ENCODE assay signal across 8 mouse cellular contexts in genomic region chr17:85089011-85089410, GRCm38 (mm10). TPM values are rescaled to one million over a fixed set of nuclear protein-coding genes. Genes with fewer than 3 reads are reported as not detected.
DNase-seq lines count a peak whose midpoint lies in the region; ATAC-seq and TF ChIP-seq lines count a peak whose summit lies in the region.

No protein-coding gene starts in this region.

- peak overlapping the region; percentile 78 for H3K4me2 ChIP-seq in heart, embryonic 16.5 days (ENCODE audit: low read depth, low read length)
- peak overlapping the region; percentile 82 for H3K4me2 ChIP-seq in midbrain, embryonic 11.5 days

- no peak overlapping the region for H3K9ac ChIP-seq in heart, embryonic 16.5 days (ENCODE audit: low read length)
- peak overlapping the region; percentile 65; the same call in 1 of the 2 replicates for H3K9ac ChIP-seq in midbrain, embryonic 11.5 days (ENCODE audit: low read length)

- no peaks in the 10 kb centered on the region for H3K36me3 ChIP-seq in heart, embryonic 16.5 days (ENCODE audit: control insufficient read depth, insufficient read depth)
- no peaks in the 10 kb centered on the region for H3K36me3 ChIP-seq in midbrain, embryonic 11.5 days (ENCODE audit: control insufficient read depth, insufficient read depth, low read length)
- no peaks in the 10 kb centered on the region for H3K36me3 ChIP-seq in thymus, adult 2 months (ENCODE audit: control insufficient read depth, insufficient read depth, low read length)

- peak overlapping the region; percentile 95; the same call in 1 of the 2 replicates for H3K4me3 ChIP-seq in heart, embryonic 16.5 days (ENCODE audit: low read length)
- peak overlapping the region; percentile 80; the same call in 1 of the 2 replicates for H3K4me3 ChIP-seq in midbrain, embryonic 11.5 days (ENCODE audit: low read depth, low read length)
- H3K4me3 ChIP-seq in thymus, adult 2 months (ENCODE audit: control insufficient read depth, insufficient read depth, low read length), result no peak overlapping the region

- no peak for ATAC-seq in heart, embryonic 16.5 days (replicated peaks; ENCODE audit: extremely low read depth, insufficient read depth, low FRiP score)
- ATAC-seq in midbrain, embryonic 11.5 days (ENCODE audit: low FRiP score), result no peak
- no peak for ATAC-seq in frontal cortex, adult (ENCODE audit: low TSS enrichment)

- no peak for TF ChIP-seq CTCF in brain, embryonic 14.5 days (IDR thresholded peaks at IDR 0.05; ENCODE audit: borderline replicate concordance, extremely low read depth, insufficient read depth, insufficient read length)
- no peak for TF ChIP-seq CTCF in thymus, adult 2 months (IDR thresholded peaks at IDR 0.05; ENCODE audit: borderline replicate concordance, control insufficient read depth, extremely low read depth, insufficient read depth, low read length, poor library complexity)

- H3K27ac ChIP-seq in heart, embryonic 16.5 days (ENCODE audit: low read length), result no peak overlapping the region
- no peak overlapping the region for H3K27ac ChIP-seq in midbrain, embryonic 11.5 days (ENCODE audit: low read depth, low read length)
- no peak overlapping the region for H3K27ac ChIP-seq in thymus, adult 2 months (ENCODE audit: control insufficient read depth, insufficient read depth, low read length)

- no peaks in the 10 kb centered on the region for H3K27me3 ChIP-seq in heart, embryonic 16.5 days (ENCODE audit: control insufficient read depth, insufficient read depth, low read length)
- no peaks in the 10 kb centered on the region for H3K27me3 ChIP-seq in midbrain, embryonic 11.5 days (ENCODE audit: control insufficient read depth, insufficient read depth, low read length)
- H3K27me3 ChIP-seq in thymus, adult 2 months (ENCODE audit: control insufficient read depth, insufficient read depth, low read length), result no peaks in the 10 kb centered on the region

- no peaks in the 10 kb centered on the region for H3K9me3 ChIP-seq in heart, embryonic 16.5 days (replicated peaks; ENCODE audit: control insufficient read depth, low read length)
- no peaks in the 10 kb centered on the region for H3K9me3 ChIP-seq in midbrain, embryonic 11.5 days (ENCODE audit: control insufficient read depth, low read length)

- peak; percentile 15 to 29 for DNase-seq in kidney, postnatal 4 days
- DNase-seq in kidney, postnatal 14 days, result no peak
- DNase-seq in brain, embryonic 14.5 days (ENCODE audit: low read depth), result peak; percentile 14
- no peak for DNase-seq in midbrain, embryonic 11.5 days (ENCODE audit: low spot score, missing footprints)
- DNase-seq in thymus, adult 2 months, result no peak
- DNase-seq in frontal cortex, postnatal 36 days (ENCODE audit: low spot score in 2 of 2), result no peak

- no peak for TF ChIP-seq POLR2A in brain, embryonic 14.5 days (IDR thresholded peaks at IDR 0.05; ENCODE audit: borderline replicate concordance, extremely low read depth, insufficient read depth, insufficient read length, poor library complexity, severe bottlenecking)
- TF ChIP-seq POLR2A in thymus, adult 2 months (IDR thresholded peaks at IDR 0.05; ENCODE audit: control insufficient read depth, extremely low read depth, insufficient read depth, low read length, poor library complexity), result no peak

- peaks cover 28% of the 10 kb centered on the region for H3K4me1 ChIP-seq in heart, embryonic 16.5 days (ENCODE audit: control insufficient read depth, insufficient read depth, low read length)
- H3K4me1 ChIP-seq in midbrain, embryonic 11.5 days (ENCODE audit: control insufficient read depth, insufficient read depth, low read length), result peaks cover 11% of the 10 kb centered on the region
- H3K4me1 ChIP-seq in thymus, adult 2 months (replicated peaks; ENCODE audit: control insufficient read depth, insufficient read depth, low read length), result peaks cover 4% of the 10 kb centered on the region

- 56% methylated on average over 6 of the region's 6 CpGs for WGBS in heart, embryonic 16.5 days
- 51% methylated on average over 6 of the region's 6 CpGs for WGBS in midbrain, embryonic 11.5 days
- WGBS in thymus, adult 2 months, result 80% methylated on average over 6 of the region's 6 CpGs

RNA-seq across cellular contexts. Expression of gene Prepl, which starts 1.0 kb away (rescaled TPM):
- polyA plus RNA-seq in brain, embryonic 14.5 days (2012; rRNA removed), result 87.3 and 123 TPM in 2 replicates
- polyA plus RNA-seq in heart, embryonic 16.5 days (2015; fragmentation: Nextera tagmentation; extraction: Ambion mirVana), result 26.4 and 32.8 TPM in 2 replicates
- polyA plus RNA-seq in midbrain, embryonic 11.5 days (2014; fragmentation: Nextera tagmentation; extraction: Ambion mirVana), result 60.0 and 61.7 TPM in 2 replicates
- polyA plus RNA-seq in thymus, adult 2 months (2012; rRNA removed), result 10.7 and 11.6 TPM in 2 replicates

RNA-seq across cellular contexts. Expression of gene Camkmt, which starts 1.3 kb away (rescaled TPM):
- polyA plus RNA-seq in brain, embryonic 14.5 days (2012; rRNA removed), result 4.9 and 6.7 TPM in 2 replicates
- 5.7 and 6.7 TPM in 2 replicates for polyA plus RNA-seq in heart, embryonic 16.5 days (2015; fragmentation: Nextera tagmentation; extraction: Ambion mirVana)
- polyA plus RNA-seq in midbrain, embryonic 11.5 days (2014; fragmentation: Nextera tagmentation; extraction: Ambion mirVana), result 14.9 and 17.0 TPM in 2 replicates
- 3.4 and 4.2 TPM in 2 replicates for polyA plus RNA-seq in thymus, adult 2 months (2012; rRNA removed)

Comparison
In these comparisons a context has a peak if more than half of its experiments do, and no peak if none do; other contexts are left out.
1. DNase-seq: peak in kidney, postnatal 4 days (2 of 2) and brain, embryonic 14.5 days (single experiment); none in kidney, postnatal 14 days (single experiment), midbrain, embryonic 11.5 days (single experiment), thymus, adult 2 months (single experiment) and frontal cortex, postnatal 36 days (0 of 2).